Mouse (Mus musculus): ENCODE data around the gene Naa80. TPM values are rescaled to one million over a fixed set of nuclear protein-coding genes. Genes with fewer than 3 reads are reported as not detected.
A peak's percentile ranks its signal among the peaks of the same experiment; 100 is the strongest.
"Not testable (repeated sequence)": the region's sequence is repeated elsewhere in the genome, so short reads cannot be mapped to it uniquely, and the experiment has no call there.

Naa80 gene
- polyA plus RNA-seq, 1 experiment = 10.1 TPM

DNA sequence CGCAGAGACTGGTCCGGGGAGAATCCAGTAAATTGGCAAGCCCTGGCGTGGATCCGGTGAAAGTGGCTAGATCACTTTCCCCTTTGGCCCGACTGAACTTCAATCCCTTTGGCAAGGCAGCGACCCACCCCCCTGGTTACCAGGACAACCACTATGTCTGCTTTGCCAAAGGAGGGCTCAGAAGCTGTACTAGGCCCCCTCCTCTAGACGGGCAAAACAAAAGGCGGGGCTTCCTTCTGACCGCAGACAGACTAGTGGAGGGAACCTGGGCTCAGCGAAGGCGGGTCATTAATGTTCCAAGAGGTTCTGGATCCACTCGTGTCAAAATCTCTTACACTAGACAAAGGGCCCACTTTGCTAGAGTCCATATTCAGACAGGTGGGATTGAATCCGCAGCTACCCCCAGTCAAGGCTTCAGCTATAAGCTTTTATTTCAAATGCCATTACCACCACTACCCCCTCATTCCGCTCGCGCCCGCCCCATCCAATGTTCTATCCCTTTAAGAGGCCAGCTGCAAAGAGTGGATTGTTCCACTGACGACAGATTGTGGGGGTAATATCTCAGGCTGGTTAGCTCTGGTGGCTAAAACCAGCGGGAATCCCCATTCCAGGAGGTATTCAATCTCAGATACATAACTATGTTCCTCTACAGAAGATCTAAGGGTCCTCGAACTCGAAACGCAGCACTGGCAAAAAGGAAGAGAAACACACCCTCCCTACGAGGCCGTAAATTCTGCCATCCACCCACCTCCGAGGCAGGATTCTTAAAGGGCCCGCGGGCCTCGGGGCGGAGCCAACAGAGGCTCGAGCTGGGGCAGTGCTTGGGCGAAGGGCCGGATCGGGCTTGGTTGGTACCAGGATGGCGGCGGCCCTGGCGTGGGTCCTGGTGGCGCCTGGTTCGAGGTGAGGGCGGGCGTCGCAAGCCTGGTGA lies 10.1 kb upstream of the Naa80 start:
- H3K4me3 ChIP-seq (replicated peaks) = peak overlapping the region; percentile 93
- H3K27me3 ChIP-seq (ENCODE audit: control insufficient read depth) = no peaks in the 10 kb centered on the region
- peaks cover 97% of the 10 kb centered on the region for H3K4me1 ChIP-seq (ENCODE audit: control insufficient read depth)
- TF ChIP-seq GATA1 (IDR thresholded peaks at IDR 0.05; ENCODE audit: low read length) = no peak
- no peak for TF ChIP-seq TAL1 (IDR thresholded peaks at IDR 0.05; ENCODE audit: low read length)
- H3K9me3 ChIP-seq (ENCODE audit: control insufficient read depth, low read length) = no peaks in the 10 kb centered on the region
- H3K36me3 ChIP-seq (ENCODE audit: control insufficient read depth) = peaks cover 68% of the 10 kb centered on the region

DNA sequence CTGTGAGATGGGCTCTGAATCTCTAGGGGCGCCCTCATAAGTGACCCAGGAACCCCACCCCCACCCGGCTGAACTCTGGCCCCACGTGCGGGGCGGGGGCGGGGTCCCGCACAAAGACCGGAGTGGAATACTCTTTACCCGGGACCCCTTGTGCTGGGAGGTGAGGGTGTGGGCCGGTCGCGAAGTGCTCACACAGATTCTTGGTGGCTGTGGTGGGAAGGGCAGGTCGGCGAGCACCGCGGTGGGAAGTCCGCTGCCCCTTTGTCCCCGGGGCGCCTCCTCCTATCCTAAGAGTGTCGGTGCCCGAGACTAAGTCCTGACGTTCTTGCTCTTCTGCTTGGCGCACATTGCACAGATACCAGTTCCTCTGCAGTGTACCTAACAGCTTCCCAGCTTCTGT lies 9.4 kb upstream of the Naa80 start:
- Histone ChIP-seq H3K27me3 (ENCODE audit: control insufficient read depth) (no peaks in the 10 kb centered on the region), H3K4me1 (ENCODE audit: control insufficient read depth) (peaks cover 91% of the 10 kb centered on the region), H3K36me3 (ENCODE audit: control insufficient read depth) (peaks cover 67% of the 10 kb centered on the region), H3K4me3 (replicated peaks) (peak overlapping the region; percentile 93), H3K9me3 (ENCODE audit: control insufficient read depth, low read length) (no peaks in the 10 kb centered on the region)
- TF ChIP-seq GATA1 (IDR thresholded peaks at IDR 0.05; ENCODE audit: low read length) (no peak), TAL1 (IDR thresholded peaks at IDR 0.05; ENCODE audit: low read length) (no peak)

DNA sequence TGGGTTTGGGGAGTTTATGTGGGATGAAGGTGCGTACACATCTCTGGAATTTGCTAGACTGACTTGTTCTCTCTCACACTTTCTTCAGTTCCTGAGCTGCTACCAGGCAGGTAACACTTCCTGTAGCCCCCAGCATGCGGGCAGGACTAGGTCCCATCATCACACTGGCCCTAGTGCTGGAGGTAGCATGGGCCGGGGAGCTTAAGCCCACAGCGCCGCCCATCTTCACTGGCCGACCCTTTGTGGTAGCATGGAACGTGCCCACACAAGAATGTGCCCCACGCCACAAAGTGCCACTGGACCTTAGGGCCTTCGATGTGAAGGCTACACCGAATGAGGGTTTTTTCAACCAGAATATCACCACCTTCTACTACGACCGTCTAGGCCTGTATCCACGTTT lies 8.7 kb upstream of the Naa80 start:
- Histone ChIP-seq H3K36me3 (ENCODE audit: control insufficient read depth) (peaks cover 65% of the 10 kb centered on the region), H3K9me3 (ENCODE audit: control insufficient read depth, low read length) (no peaks in the 10 kb centered on the region), H3K4me3 (replicated peaks) (peak overlapping the region; percentile 93), H3K4me1 (ENCODE audit: control insufficient read depth) (peaks cover 88% of the 10 kb centered on the region), H3K27me3 (ENCODE audit: control insufficient read depth) (no peaks in the 10 kb centered on the region)
- TF ChIP-seq GATA1 (IDR thresholded peaks at IDR 0.05; ENCODE audit: low read length) = no peak
- TF ChIP-seq TAL1 (IDR thresholded peaks at IDR 0.05; ENCODE audit: low read length) = no peak

DNA sequence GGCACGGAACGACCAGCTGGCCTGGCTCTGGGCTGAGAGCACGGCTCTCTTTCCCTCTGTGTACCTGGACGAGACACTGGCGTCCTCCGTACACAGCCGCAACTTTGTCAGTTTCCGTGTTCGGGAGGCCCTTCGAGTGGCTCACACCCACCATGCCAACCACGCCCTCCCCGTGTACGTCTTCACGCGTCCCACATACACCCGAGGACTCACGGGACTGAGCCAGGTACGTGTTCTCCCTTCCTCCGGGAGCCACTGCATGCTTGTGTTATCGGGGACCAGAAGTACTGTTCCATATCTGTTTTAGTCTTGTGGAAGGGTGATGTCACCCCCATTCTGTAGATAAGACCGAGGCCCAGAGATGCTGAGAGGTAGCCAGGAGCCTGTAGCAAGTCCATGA lies 7.8 kb upstream of the Naa80 start:
- H3K4me3 ChIP-seq (replicated peaks) = peak overlapping the region; percentile 93
- no peaks in the 10 kb centered on the region for H3K9me3 ChIP-seq (ENCODE audit: control insufficient read depth, low read length)

DNA sequence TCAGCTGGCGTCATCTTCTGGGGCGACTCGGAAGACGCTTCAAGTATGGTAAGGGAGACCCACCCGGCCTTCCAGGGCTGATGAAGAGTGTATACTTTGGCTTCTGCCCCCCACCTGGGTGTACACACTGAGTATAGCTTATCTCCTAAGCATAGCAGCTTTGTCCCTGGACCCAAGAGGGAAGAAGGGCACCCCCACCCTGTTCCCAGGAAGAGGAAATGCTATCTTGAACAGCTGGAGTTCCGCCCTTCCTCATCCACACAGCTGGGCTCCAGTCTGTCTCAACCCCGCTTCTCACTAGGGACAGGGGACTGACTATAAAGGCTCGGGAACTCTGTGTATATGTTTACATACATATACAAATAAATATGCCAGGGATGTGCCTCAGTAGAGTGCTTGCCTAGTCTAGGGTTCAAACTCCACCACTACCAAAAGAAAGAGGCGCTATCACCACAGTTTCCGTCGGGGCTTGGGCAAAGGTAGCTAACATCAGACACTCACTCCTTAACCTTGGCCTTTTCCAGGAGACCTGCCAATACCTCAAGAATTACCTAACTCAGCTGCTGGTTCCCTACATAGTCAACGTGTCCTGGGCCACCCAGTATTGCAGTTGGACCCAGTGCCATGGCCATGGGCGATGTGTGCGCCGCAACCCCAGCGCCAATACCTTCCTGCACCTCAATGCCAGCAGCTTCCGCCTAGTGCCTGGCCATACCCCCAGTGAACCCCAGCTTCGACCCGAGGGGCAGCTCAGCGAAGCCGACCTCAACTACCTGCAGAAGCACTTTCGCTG lies 7.0 kb upstream of the Naa80 start:
- TF ChIP-seq GATA1 (IDR thresholded peaks at IDR 0.05; ENCODE audit: low read length) (no peak), TAL1 (IDR thresholded peaks at IDR 0.05; ENCODE audit: low read length) (no peak)
- Histone ChIP-seq H3K27me3 (ENCODE audit: control insufficient read depth) (no peaks in the 10 kb centered on the region), H3K4me3 (replicated peaks) (peak overlapping the region; percentile 93)

More for the DNA sequence above, 7.8 kb upstream of the Naa80 start:
- H3K27me3 ChIP-seq (ENCODE audit: control insufficient read depth) = no peaks in the 10 kb centered on the region
- peaks cover 88% of the 10 kb centered on the region for H3K4me1 ChIP-seq (ENCODE audit: control insufficient read depth)
- H3K36me3 ChIP-seq (ENCODE audit: control insufficient read depth) = peaks cover 59% of the 10 kb centered on the region
- TF ChIP-seq GATA1 (IDR thresholded peaks at IDR 0.05; ENCODE audit: low read length) (peak; percentile 69), TAL1 (IDR thresholded peaks at IDR 0.05; ENCODE audit: low read length) (peak; percentile 54)

DNA sequence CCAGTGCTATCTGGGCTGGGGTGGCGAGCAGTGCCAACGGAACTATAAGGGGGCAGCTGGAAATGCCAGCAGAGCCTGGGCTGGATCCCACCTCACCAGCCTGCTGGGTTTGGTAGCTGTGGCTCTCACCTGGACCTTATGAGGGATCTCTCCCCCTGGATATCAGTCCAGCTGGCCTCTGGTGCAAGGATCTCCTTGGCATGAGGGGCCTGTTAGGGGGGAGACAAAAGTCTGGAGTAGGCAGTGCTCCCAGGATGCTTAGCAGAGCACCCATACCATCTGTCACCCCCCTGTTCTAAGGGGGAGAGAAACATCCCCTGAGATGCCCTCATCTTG lies 6.4 kb upstream of the Naa80 start:
- Histone ChIP-seq H3K27me3 (ENCODE audit: control insufficient read depth) (no peaks in the 10 kb centered on the region), H3K36me3 (ENCODE audit: control insufficient read depth) (peaks cover 46% of the 10 kb centered on the region), H3K9me3 (ENCODE audit: control insufficient read depth, low read length) (no peaks in the 10 kb centered on the region), H3K4me3 (replicated peaks) (peak overlapping the region; percentile 93), H3K4me1 (ENCODE audit: control insufficient read depth) (peaks cover 88% of the 10 kb centered on the region)
- no peak for TF ChIP-seq TAL1 (IDR thresholded peaks at IDR 0.05; ENCODE audit: low read length)
- no peak for TF ChIP-seq GATA1 (IDR thresholded peaks at IDR 0.05; ENCODE audit: low read length)

More for the DNA sequence above, 7.0 kb upstream of the Naa80 start:
- peaks cover 50% of the 10 kb centered on the region for H3K36me3 ChIP-seq (ENCODE audit: control insufficient read depth)
- H3K4me1 ChIP-seq (ENCODE audit: control insufficient read depth) = peaks cover 88% of the 10 kb centered on the region
- no peaks in the 10 kb centered on the region for H3K9me3 ChIP-seq (ENCODE audit: control insufficient read depth, low read length)

DNA sequence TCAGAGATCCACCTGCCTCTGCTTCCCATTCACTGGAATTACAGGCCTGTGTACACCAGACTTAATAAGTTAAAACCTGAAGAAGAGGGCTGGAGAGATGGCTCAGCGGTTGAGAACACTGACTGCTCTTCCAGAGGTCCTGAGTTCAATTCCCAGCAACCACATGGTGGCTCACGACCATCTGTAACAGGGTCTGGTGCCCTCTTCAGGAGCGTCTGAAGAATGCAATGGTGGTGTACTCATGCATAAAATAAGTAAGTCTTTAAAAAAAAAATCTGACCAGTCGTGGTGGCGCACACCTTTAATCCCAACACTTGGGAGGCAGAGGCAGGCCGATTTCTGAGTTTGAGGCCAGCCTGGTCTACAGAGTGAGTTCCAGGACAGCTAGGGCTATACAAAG lies 4.9 kb upstream of the Naa80 start:
- H3K4me3 ChIP-seq (replicated peaks); H3K9me3 ChIP-seq (ENCODE audit: control insufficient read depth, low read length); H3K27me3 ChIP-seq (ENCODE audit: control insufficient read depth): not testable (repeated sequence)
- peaks cover 55% of the 10 kb centered on the region for H3K36me3 ChIP-seq (ENCODE audit: control insufficient read depth)
- H3K4me1 ChIP-seq (ENCODE audit: control insufficient read depth) = peaks cover 86% of the 10 kb centered on the region

DNA sequence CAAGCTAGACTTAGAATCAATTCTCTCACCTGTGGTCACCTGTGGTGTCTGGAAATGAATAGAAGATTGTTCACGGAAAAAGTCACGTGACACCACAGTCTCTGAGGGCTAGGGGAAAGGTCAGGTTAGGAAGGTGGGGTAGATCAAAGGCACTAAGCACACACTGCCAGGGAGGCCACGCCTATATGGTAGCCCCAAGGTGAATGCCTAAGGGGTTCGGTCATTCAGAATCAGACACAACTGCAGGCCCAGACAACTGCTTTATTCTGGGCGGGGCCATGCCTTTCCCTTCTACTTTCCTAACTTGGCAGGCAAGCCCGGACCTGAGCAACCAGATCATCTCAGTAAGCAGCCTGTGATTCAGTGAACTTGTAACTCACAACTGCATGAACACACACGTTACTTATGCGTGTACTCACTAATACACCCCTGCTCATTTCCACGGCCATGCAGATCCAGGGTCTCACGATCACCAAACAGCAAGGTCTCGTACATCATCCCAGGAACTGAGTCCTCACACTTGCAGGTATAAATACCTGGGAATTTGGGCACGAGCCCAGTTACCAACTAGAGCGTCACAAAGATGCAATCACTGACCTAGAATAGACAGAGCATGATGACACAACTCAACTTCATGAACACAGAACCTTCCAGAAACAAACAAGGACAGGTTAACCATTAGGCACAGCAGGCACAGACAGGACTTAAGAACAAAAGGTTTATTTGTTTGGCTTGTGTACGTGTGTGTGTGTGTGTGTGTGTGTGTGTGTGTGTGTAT lies 2.9 kb upstream of the Naa80 start:
- no peaks in the 10 kb centered on the region for H3K9me3 ChIP-seq (ENCODE audit: control insufficient read depth, low read length)
- H3K27me3 ChIP-seq (ENCODE audit: control insufficient read depth) = no peaks in the 10 kb centered on the region
- no peak overlapping the region for H3K4me3 ChIP-seq (replicated peaks)
- no peak for TF ChIP-seq GATA1 (IDR thresholded peaks at IDR 0.05; ENCODE audit: low read length)
- no peak for TF ChIP-seq TAL1 (IDR thresholded peaks at IDR 0.05; ENCODE audit: low read length)
- H3K4me1 ChIP-seq (ENCODE audit: control insufficient read depth) = peaks cover 85% of the 10 kb centered on the region
- H3K36me3 ChIP-seq (ENCODE audit: control insufficient read depth) = peaks cover 55% of the 10 kb centered on the region

All from erythroblast, embryonic 14.5 days (primary cell).